Mouse (Mus musculus) c-Kit-negative CD71-positive TER-119-positive erythroid progenitor cells, embryonic 14.5 days (primary cell): ENCODE measurements at regions not wholly inside any gene's neighbourhood (a gene's known extent, or its start where the extent isn't known, plus 50 kb on each side); places are given as distances from the start of the nearest gene placed in this dataset.
"Not testable (repeated sequence)": the region's sequence is repeated elsewhere in the genome, so short reads cannot be mapped to it uniquely, and the experiment has no call there.

ENCODE experiments used
- DNase-seq: peaks from one replicate; pipeline ENCODE4 v3.0.0-alpha.2; 2013; ENCODE audit warnings: low read depth, low spot score

GRCm38 (mm10) chr3:38320998-38321397, 163.6 kb downstream of the Ankrd50 start:
- no peak for DNase-seq

GRCm38 (mm10) chr3:38312834-38313233, 171.8 kb downstream of the Ankrd50 start:
- DNase-seq: no peak

- no peak for DNase-seq
Measured at GRCm38 (mm10) chr3:38312121-38312520, 172.5 kb downstream of the Ankrd50 start.

GRCm38 (mm10) chr3:38299898-38300751, 184.5 kb downstream of the Ankrd50 start:
- DNase-seq: no peak

GRCm38 (mm10) chr3:38299236-38299897, 185.3 kb downstream of the Ankrd50 start:
- DNase-seq: no peak

GRCm38 (mm10) chr3:38297499-38297898, 187.1 kb downstream of the Ankrd50 start:
- no peak for DNase-seq

- DNase-seq: no peak
Measured at GRCm38 (mm10) chr3:38289062-38289461, 195.6 kb downstream of the Ankrd50 start.

GRCm38 (mm10) chr3:38283687-38284124, 200.9 kb downstream of the Ankrd50 start:
- DNase-seq: no peak

GRCm38 (mm10) chr3:38282891-38283290, 201.8 kb downstream of the Ankrd50 start:
- no peak for DNase-seq

- no peak for DNase-seq
Measured at GRCm38 (mm10) chr3:38281683-38282082, 203.0 kb downstream of the Ankrd50 start.

- DNase-seq: no peak
Measured at GRCm38 (mm10) chr3:38280876-38281275, 203.8 kb downstream of the Ankrd50 start.

GRCm38 (mm10) chr3:38280105-38280504, 204.5 kb downstream of the Ankrd50 start:
- no peak for DNase-seq

- DNase-seq: no peak
Measured at GRCm38 (mm10) chr3:38276948-38277504, 207.6 kb downstream of the Ankrd50 start.

- DNase-seq: no peak
Measured at GRCm38 (mm10) chr3:38275321-38275720, 209.3 kb downstream of the Ankrd50 start.

- DNase-seq: no peak
Measured at GRCm38 (mm10) chr3:38270742-38271141, 213.9 kb downstream of the Ankrd50 start.

GRCm38 (mm10) chr3:38268226-38268625, 216.4 kb downstream of the Ankrd50 start:
- DNase-seq: no peak

GRCm38 (mm10) chr3:38263261-38264141, 221.1 kb downstream of the Ankrd50 start:
- DNase-seq: no peak

GRCm38 (mm10) chr3:38261326-38262075, 223.1 kb downstream of the Ankrd50 start:
- no peak for DNase-seq

- not testable (repeated sequence) for DNase-seq
Measured at GRCm38 (mm10) chr3:38259223-38259622, 225.4 kb downstream of the Ankrd50 start.

GRCm38 (mm10) chr3:38257843-38258290, 226.8 kb downstream of the Ankrd50 start:
- DNase-seq: no peak
